Mouse (Mus musculus): ENCODE data around the gene Dcps.
"Not testable (repeated sequence)": the region's sequence is repeated elsewhere in the genome, so short reads cannot be mapped to it uniquely, and the experiment has no call there.

The Dcps gene

GRCm38 (mm10) chr9:35176124-35176659, 331 bp upstream of the Dcps start:
- no peak for DNase-seq (ENCODE audit: low spot score in 2 of 2)

- no peak for DNase-seq (ENCODE audit: low spot score in 2 of 2)
Measured at GRCm38 (mm10) chr9:35173331-35173730, 2.5 kb downstream of the Dcps start.

DNA sequence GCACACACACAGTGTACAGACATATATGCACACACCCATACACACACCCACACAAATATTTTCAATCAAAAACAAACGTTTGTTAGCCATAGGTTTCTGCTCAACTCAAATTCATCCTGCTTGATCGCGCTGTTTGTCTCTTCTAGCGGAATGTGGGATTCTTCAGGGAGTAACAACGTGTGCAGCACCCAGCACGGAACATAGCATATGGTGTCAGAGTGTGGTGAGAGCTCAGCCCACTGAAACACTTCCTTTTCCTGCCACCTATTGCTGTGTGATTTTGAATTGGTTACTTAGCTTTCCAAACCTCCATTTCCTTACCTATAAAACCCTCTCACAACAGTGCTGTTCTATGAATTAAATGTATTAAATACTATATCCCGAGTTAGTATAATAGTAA, 5.8 kb downstream of the Dcps start:
- DNase-seq (ENCODE audit: low spot score in 2 of 2), result no peak

- DNase-seq (ENCODE audit: low spot score in 2 of 2), result no peak
Measured at GRCm38 (mm10) chr9:35166798-35167635, 8.8 kb downstream of the Dcps start.

GRCm38 (mm10) chr9:35166144-35166797, 9.6 kb downstream of the Dcps start:
- no peak for DNase-seq (ENCODE audit: low spot score in 2 of 2)

DNA sequence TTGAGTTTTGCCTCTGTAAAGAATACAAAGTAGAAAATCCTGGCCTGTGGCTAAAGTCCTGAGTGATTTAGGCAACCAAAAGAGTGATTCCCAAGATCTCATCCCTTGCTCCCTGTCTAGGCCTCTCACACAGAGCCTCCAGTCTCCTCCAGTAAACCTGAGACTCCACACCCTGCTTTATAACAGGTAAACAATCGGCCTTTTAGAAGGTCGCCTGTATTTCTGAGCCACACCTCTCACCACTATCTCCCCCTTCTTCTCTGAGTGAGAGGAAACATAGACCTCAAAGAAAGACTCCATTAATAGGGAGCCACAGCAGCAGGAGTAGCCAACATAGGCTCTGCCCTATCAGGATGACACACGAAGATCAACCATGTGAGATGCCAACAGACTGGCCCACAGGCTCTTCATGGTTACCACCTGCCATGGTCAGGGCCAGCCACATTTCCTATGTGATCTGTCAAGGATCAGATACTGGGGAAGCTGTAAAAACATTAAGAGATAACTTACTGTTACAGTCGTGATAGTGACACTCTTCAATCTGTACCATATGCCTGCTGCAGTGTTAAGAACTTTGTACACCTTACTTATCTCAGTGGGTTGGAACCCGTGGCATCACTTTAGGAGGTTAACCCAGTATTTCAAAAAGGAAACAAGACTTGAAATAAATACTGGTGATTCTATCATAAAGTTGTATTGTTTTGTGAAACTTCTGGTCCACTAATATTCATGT, 11.6 kb downstream of the Dcps start:
- DNase-seq (ENCODE audit: low spot score in 2 of 2), result no peak

DNA sequence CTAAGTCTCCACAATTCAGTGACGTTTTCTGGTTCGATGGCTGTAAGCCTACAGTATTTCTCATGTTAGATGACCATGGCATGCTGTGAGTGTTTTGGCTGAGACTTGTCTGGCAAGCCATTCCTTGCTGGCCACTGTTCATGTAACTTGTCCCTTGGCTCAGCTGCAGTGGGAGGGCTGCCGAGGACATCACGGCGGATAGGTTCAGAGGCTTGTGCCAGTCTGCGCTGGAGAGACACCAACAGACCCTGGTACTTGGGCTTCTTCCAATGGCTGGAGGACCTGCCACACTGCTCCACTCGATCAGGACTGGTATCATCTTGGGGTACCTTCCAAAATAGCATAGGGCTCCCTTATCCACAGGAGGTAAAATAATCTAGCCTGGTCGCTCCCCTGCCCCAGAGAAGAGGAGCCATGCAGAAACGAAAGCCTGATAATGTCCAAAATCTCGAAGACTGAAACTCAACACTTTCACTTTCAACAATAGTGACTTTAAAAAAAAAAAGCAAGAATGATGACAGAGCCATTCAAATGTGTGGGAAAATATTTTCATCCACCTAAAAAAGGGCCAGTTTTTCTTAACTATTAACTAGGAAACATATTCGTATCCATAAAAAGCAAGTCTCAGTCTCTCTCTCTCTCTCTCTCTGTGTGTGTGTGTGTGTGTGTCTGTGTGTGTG, 12.7 kb downstream of the Dcps start:
- no peak for DNase-seq (ENCODE audit: low spot score in 2 of 2)

DNA sequence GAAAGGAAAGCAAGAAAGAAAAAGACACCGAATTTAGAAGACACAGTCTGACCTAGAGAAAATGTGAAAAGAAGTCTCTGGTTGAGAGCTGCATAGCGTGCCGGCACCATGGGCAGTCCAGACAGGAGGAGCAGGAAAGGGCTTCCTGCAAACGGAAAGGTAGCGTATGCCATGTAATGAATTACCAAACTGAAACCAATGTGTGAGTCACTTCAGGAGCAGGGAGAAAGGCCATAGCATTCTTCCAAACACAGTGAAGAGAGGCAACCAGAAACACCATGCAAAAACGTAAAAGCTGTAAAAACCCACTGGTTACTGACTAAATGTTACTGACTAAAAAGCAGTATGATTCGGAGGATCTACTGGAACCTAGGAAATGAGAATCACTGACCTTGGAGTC, 14.1 kb downstream of the Dcps start:
- no peak for DNase-seq (ENCODE audit: low spot score in 2 of 2)

- no peak for DNase-seq (ENCODE audit: low spot score in 2 of 2)
Measured at GRCm38 (mm10) chr9:35160662-35161061, 15.2 kb downstream of the Dcps start.

- no peak for DNase-seq (ENCODE audit: low spot score in 2 of 2)
Measured at GRCm38 (mm10) chr9:35158477-35158876, 17.4 kb downstream of the Dcps start.

GRCm38 (mm10) chr9:35156862-35157261, 19.0 kb downstream of the Dcps start:
- no peak for DNase-seq (ENCODE audit: low spot score in 2 of 2)

- DNase-seq (ENCODE audit: low spot score in 2 of 2), result no peak
Measured at GRCm38 (mm10) chr9:35156002-35156710, 19.7 kb downstream of the Dcps start.

- no peak for DNase-seq (ENCODE audit: low spot score in 2 of 2)
Measured at GRCm38 (mm10) chr9:35152923-35153322, 22.9 kb downstream of the Dcps start.

- not testable (repeated sequence) for DNase-seq (ENCODE audit: low spot score in 2 of 2)
Measured at GRCm38 (mm10) chr9:35148822-35149221, 27.0 kb downstream of the Dcps start.

- not testable (repeated sequence) for DNase-seq (ENCODE audit: low spot score in 2 of 2)
Measured at GRCm38 (mm10) chr9:35147261-35147660, 28.6 kb downstream of the Dcps start.

DNA sequence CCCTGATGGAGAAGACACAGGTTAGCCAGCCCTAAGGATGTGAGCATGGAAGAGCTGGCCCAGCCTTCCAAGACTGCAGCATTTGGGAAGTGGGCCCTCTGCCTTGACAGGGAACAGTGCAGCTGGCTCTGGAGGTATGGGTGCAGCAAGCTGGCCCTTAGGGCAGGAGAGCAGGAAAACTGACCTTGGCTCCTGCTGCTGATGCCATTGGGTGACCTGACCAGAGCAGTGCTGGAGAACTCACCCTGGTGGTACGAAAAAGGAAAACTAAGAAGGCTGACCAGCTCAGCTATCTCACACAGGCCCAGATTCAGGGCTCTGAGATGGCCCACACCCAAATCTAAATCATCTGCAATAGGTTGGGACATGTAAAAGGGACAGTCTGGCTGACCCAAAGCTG, 30.0 kb downstream of the Dcps start:
- no peak for DNase-seq (ENCODE audit: low spot score in 2 of 2)

DNA sequence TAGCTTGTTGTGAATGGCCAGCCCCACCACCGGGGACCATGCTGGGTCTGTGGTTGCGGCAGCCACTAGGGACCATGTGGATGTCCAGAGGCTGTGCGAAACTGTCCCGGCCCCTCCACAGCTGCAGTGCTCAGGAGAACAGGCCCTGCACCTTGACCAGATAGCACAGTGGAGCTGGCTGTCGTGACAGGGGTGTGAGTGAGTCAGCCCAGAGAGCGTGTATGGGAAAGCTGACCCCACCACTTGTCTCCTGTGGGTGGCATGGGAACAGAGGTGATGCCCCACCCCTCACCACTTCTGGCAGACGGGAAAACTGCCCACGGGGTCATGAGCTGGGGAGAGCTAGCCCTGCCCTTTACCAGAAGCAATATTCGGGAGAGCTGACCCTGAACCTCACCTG, 30.7 kb downstream of the Dcps start:
- DNase-seq (ENCODE audit: low spot score in 2 of 2), result no peak

DNA sequence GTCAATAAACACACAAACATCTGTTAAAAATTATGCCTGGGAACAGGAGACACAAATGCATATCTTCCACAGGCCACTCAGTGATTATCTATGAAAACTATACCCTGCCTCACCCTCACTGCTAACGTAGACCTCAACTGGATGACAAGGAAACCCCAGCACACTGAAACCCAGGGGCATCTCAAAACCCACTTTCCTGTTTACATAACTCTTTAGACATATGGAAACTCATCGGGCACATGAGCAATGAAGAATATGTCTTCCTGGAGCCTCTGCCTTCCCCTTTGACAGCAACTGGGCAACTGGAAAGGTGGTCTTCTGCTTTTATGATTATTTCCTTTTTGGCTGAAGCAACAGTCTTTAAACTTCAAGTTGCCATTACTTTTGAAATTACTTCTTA, 33.6 kb downstream of the Dcps start:
- DNase-seq (ENCODE audit: low spot score in 2 of 2), result no peak

DNA sequence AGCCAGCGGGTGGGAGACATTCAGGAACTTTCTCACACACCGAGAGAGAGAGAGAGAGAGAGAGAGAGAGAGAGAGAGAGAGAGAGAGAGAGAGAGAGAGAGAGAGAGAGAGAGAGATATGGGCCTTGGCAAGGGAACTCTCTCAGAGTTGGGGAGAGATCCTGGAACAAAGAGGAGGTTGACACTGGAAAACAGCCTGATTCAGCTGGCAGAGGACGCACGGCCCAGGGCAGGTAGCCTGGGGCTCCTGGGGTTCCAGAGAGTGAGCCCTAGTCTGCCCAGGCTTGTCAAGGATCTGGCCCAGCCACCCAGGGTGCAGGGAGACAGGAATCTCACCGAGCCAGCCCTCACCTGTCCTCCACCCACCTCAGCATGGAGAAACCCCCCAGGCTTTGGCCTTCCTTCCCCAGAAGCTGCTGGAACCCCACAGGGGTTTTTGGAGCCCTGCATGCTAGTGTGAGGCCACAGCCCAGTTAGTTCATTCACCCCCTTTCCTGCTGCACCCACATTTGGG, 36.6 kb downstream of the Dcps start:
- DNase-seq (ENCODE audit: low spot score in 2 of 2), result no peak

GRCm38 (mm10) chr9:35138029-35138428, 37.8 kb downstream of the Dcps start:
- no peak for DNase-seq (ENCODE audit: low spot score in 2 of 2)

- DNase-seq (ENCODE audit: low spot score in 2 of 2), result no peak
Measured at GRCm38 (mm10) chr9:35135575-35135974, 40.3 kb downstream of the Dcps start.

Measured in frontal cortex, postnatal 25 days (tissue).